Mouse (Mus musculus) neural tube, embryonic 12.5 days (tissue): ENCODE data around the gene Apof. TPM values are rescaled to one million over a fixed set of nuclear protein-coding genes. Genes with fewer than 3 reads are reported as not detected.
A peak's percentile ranks its signal among the peaks of the same experiment; 100 is the strongest.

Experiments
- ATAC-seq: fragments of 200-750 bp; cut with Nextera tagmentation; 2 replicates; pipeline ENCODE4 v1.8.0; 2017; ENCODE audit warnings: low read depth, mild to moderate bottlenecking, moderate TSS enrichment, moderate library complexity; ENCODE audit not compliant: low FRiP score
- H3K27ac ChIP-seq: fragments of 300-500 bp; sonication (generic); 2 replicates; pipeline ENCODE4 v1.5.1; 2016
- H3K27me3 ChIP-seq: fragments of 300-500 bp; sonication (generic); replicated peaks from 2 replicates; pipeline ENCODE4 v1.6.1; 2016; ENCODE audit warnings: mild to moderate bottlenecking
- H3K36me3 ChIP-seq: fragments of 300-500 bp; sonication (generic); 2 replicates; pipeline ENCODE4 v1.6.1; 2016; ENCODE audit warnings: mild to moderate bottlenecking
- H3K4me1 ChIP-seq: fragments of 300-500 bp; sonication (generic); 2 replicates; pipeline ENCODE4 v1.6.1; 2016
- H3K4me2 ChIP-seq: fragments of 300-500 bp; sonication (generic); replicated peaks from 2 replicates; pipeline ENCODE4 v1.6.1; 2016; ENCODE audit warnings: mild to moderate bottlenecking
- H3K4me3 ChIP-seq: fragments of 300-500 bp; sonication (generic); 2 replicates; pipeline ENCODE4 v1.5.1; 2016
- H3K9ac ChIP-seq: fragments of 300-500 bp; sonication (generic); 2 replicates; pipeline ENCODE4 v1.6.1; 2016; ENCODE audit warnings: mild to moderate bottlenecking
- H3K9me3 ChIP-seq: fragments of 300-500 bp; sonication (generic); 2 replicates; pipeline ENCODE4 v1.6.1; 2016; ENCODE audit warnings: mild to moderate bottlenecking
- WGBS: fragments of 180-500 bp; shearing (Covaris S2); methylation state at CpG from one replicate; pipeline ENCODE4 v1.1.7; 2016; 5-methylcytosine and 5-hydroxymethylcytosine counted together
- polyA plus RNA-seq: library from polyadenylated mRNA; unstranded; fragments of >200 nt; fragmentation: Nextera tagmentation; extraction: Ambion mirVana; gene quantifications from 2 replicates; pipeline ENCODE4 v1.2.1, GENCODE M21; 2016

Apof gene
- polyA plus RNA-seq, 1 experiment from 2014 or later = not detected

GRCm38 (mm10) chr10:128303126-128304021, 34.9 kb downstream of the Apof start, which contains the start of gene Pan2:
Gene Pan2, plus strand, starts transcription at chr10:128303335.
- ATAC-seq = peak; percentile 99
- H3K27me3 ChIP-seq = no peaks in the 10 kb centered on the region
- H3K27ac ChIP-seq = peak within 1 kb of the TSS; percentile 75
- 2% methylated on average over 37 of the region's 37 CpGs for WGBS
- no peaks in the 10 kb centered on the region for H3K9me3 ChIP-seq
- H3K36me3 ChIP-seq = peaks cover 10% of the 10 kb centered on the region
- peaks cover 14% of the 10 kb centered on the region for H3K4me1 ChIP-seq
- peak within 1 kb of the TSS; percentile 79 for H3K4me2 ChIP-seq
- H3K9ac ChIP-seq = peak within 1 kb of the TSS; percentile 73
- peak within 1 kb of the TSS; percentile 49 for H3K4me3 ChIP-seq

- no peak for ATAC-seq
- Histone ChIP-seq H3K27me3 (no peaks in the 10 kb centered on the region), H3K4me2 (no peak overlapping the region), H3K9ac (no peak overlapping the region), H3K4me3 (no peak overlapping the region), H3K9me3 (no peaks in the 10 kb centered on the region), H3K27ac (no peak overlapping the region), H3K36me3 (peaks cover 60% of the 10 kb centered on the region), H3K4me1 (0 out of 2 replicates have a peak, but pooled peaks cover 3% of the 10 kb centered on the region)
- 88% methylated on average over 7 of the region's 7 CpGs for WGBS
Measured at GRCm38 (mm10) chr10:128309654-128310053, 41.2 kb downstream of the Apof start.

- 75% methylated on average over 11 of the region's 11 CpGs for WGBS
- no peak overlapping the region for H3K4me2 ChIP-seq
- no peaks in the 10 kb centered on the region for H3K9me3 ChIP-seq
- H3K27ac ChIP-seq = no peak overlapping the region
- 0 out of 2 replicates have a peak, but pooled peaks cover 3% of the 10 kb centered on the region for H3K4me1 ChIP-seq
- H3K9ac ChIP-seq = no peak overlapping the region
- H3K36me3 ChIP-seq = peaks cover 65% of the 10 kb centered on the region
- 0 out of 2 replicates have a peak, but pooled peaks have one; percentile 21 for ATAC-seq
- no peak overlapping the region for H3K4me3 ChIP-seq
- no peaks in the 10 kb centered on the region for H3K27me3 ChIP-seq
Measured at GRCm38 (mm10) chr10:128310177-128310576, 41.7 kb downstream of the Apof start.

GRCm38 (mm10) chr10:128310902-128311301, 42.4 kb downstream of the Apof start:
- Histone ChIP-seq H3K27me3 (no peaks in the 10 kb centered on the region), H3K9me3 (no peaks in the 10 kb centered on the region), H3K27ac (no peak overlapping the region), H3K4me2 (no peak overlapping the region), H3K36me3 (peaks cover 72% of the 10 kb centered on the region), H3K4me1 (0 out of 2 replicates have a peak, but pooled peaks cover 3% of the 10 kb centered on the region), H3K4me3 (no peak overlapping the region), H3K9ac (no peak overlapping the region)
- no peak for ATAC-seq
- 95% methylated on average over 4 of the region's 4 CpGs for WGBS

- no peak for ATAC-seq
- no peak overlapping the region for H3K9ac ChIP-seq
- no peaks in the 10 kb centered on the region for H3K4me1 ChIP-seq
- H3K27ac ChIP-seq = no peak overlapping the region
- H3K4me3 ChIP-seq = no peak overlapping the region
- H3K9me3 ChIP-seq = no peaks in the 10 kb centered on the region
- no peak overlapping the region for H3K4me2 ChIP-seq
- peaks cover 83% of the 10 kb centered on the region for H3K36me3 ChIP-seq
- 94% methylated on average over 8 of the region's 8 CpGs for WGBS
- no peaks in the 10 kb centered on the region for H3K27me3 ChIP-seq
Measured at GRCm38 (mm10) chr10:128315578-128315977, 47.1 kb downstream of the Apof start.

Other genes with a start within 250 kb of the Apof start
- 668 and 670 TPM in 2 replicates for gene Naca, start 233.1 kb upstream of the Apof start, polyA plus RNA-seq
- gene Ptges3, start 209.7 kb upstream of the Apof start, polyA plus RNA-seq = 461 and 507 TPM in 2 replicates
- 2,084 and 2,133 TPM in 2 replicates for gene Atp5b, start 185.4 kb upstream of the Apof start, polyA plus RNA-seq
- gene Baz2a, start 177.1 kb upstream of the Apof start, polyA plus RNA-seq = 12.2 and 14.9 TPM in 2 replicates
- 17.2 and 20.0 TPM in 2 replicates for gene Rbms2, start 88.4 kb upstream of the Apof start, polyA plus RNA-seq
- 1.00 and 1.5 TPM in 2 replicates for gene Gls2, start 74.2 kb upstream of the Apof start, polyA plus RNA-seq
- gene Spryd4, start 56.9 kb upstream of the Apof start, polyA plus RNA-seq = 21.8 and 21.9 TPM in 2 replicates
- not detected in 2 replicates for gene Mip, start 42.8 kb upstream of the Apof start, polyA plus RNA-seq
- gene Timeless, start 36.6 kb upstream of the Apof start, polyA plus RNA-seq = 48.6 and 50.6 TPM in 2 replicates
- 0.18 and 0.49 TPM in 2 replicates for gene Apon, start 14.6 kb upstream of the Apof start, polyA plus RNA-seq
- 23.3 and 25.6 TPM in 2 replicates for gene Stat2, start 1.9 kb downstream of the Apof start, polyA plus RNA-seq
- gene Il23a, start 30.1 kb downstream of the Apof start, polyA plus RNA-seq = 0.28 TPM in 1 of 2 replicates, not detected in the other
- 31.5 and 33.0 TPM in 2 replicates for gene Pan2, start 34.7 kb downstream of the Apof start, polyA plus RNA-seq
- 212 and 230 TPM in 2 replicates for gene Cnpy2, start 53.8 kb downstream of the Apof start, polyA plus RNA-seq
- 221 and 230 TPM in 2 replicates for gene Cs, start 69.1 kb downstream of the Apof start, polyA plus RNA-seq
- gene Coq10a, start 100.3 kb downstream of the Apof start, polyA plus RNA-seq = 33.3 and 35.2 TPM in 2 replicates
- 10.2 and 13.2 TPM in 2 replicates for gene Ankrd52, start 108.4 kb downstream of the Apof start, polyA plus RNA-seq
- not detected in 2 replicates for gene Slc39a5, start 132.6 kb downstream of the Apof start, polyA plus RNA-seq
- 109 and 115 TPM in 2 replicates for gene Nabp2, start 142.8 kb downstream of the Apof start, polyA plus RNA-seq
- 61.3 and 61.4 TPM in 2 replicates for gene Rnf41, start 143.0 kb downstream of the Apof start, polyA plus RNA-seq
- gene Smarcc2, start 190.6 kb downstream of the Apof start, polyA plus RNA-seq = 174 and 177 TPM in 2 replicates
- gene Myl6, start 225.5 kb downstream of the Apof start, polyA plus RNA-seq = 879 and 909 TPM in 2 replicates
- 3.1 and 3.9 TPM in 2 replicates for gene Myl6b, start 230.0 kb downstream of the Apof start, polyA plus RNA-seq